Mouse (Mus musculus) forebrain, postnatal 0 days (tissue): ENCODE data around the gene Fam89b. TPM values are rescaled to one million over a fixed set of nuclear protein-coding genes. Genes with fewer than 3 reads are reported as not detected.

Source experiments
- ATAC-seq: fragments of 200-750 bp; cut with Nextera tagmentation; 2 replicates; pipeline ENCODE4 v1.8.0; 2017; ENCODE audit warnings: mild to moderate bottlenecking, moderate library complexity
- DNase-seq: peaks from one replicate; pipeline ENCODE4 v3.0.0-alpha.2; 2015
- H3K27ac ChIP-seq: fragments of 300-500 bp; sonication (generic); 2 replicates; pipeline ENCODE4 v1.5.1; 2014; ENCODE audit warnings: low read depth, mild to moderate bottlenecking, antibody characterized with exemption, low read length, moderate library complexity, mixed read lengths
- H3K27me3 ChIP-seq: fragments of 300-500 bp; sonication (generic); 2 replicates; pipeline ENCODE4 v1.6.1; 2014; ENCODE audit warnings: mild to moderate bottlenecking, low read length, mixed read lengths; ENCODE audit not compliant: insufficient read depth
- H3K36me3 ChIP-seq: fragments of 300-500 bp; sonication (generic); 2 replicates; pipeline ENCODE4 v1.6.1; 2014; ENCODE audit warnings: mild to moderate bottlenecking, moderate library complexity; ENCODE audit not compliant: insufficient read depth
- H3K4me1 ChIP-seq: fragments of 300-500 bp; sonication (generic); 2 replicates; pipeline ENCODE4 v1.6.1; 2014; ENCODE audit warnings: antibody characterized with exemption; ENCODE audit not compliant: insufficient read depth
- H3K4me2 ChIP-seq: fragments of 300-500 bp; sonication (generic); 2 replicates; pipeline ENCODE4 v1.6.1; 2014; ENCODE audit warnings: low read depth, mild to moderate bottlenecking, moderate library complexity
- H3K4me3 ChIP-seq: fragments of 300-500 bp; sonication (generic); 2 replicates; pipeline ENCODE4 v1.5.1; 2014; ENCODE audit warnings: low read depth, low read length, mixed read lengths
- H3K9ac ChIP-seq: fragments of 300-500 bp; sonication (generic); 2 replicates; pipeline ENCODE4 v1.6.1; 2014; ENCODE audit warnings: mild to moderate bottlenecking
- H3K9me3 ChIP-seq: fragments of 300-500 bp; sonication (generic); 2 replicates; pipeline ENCODE4 v1.6.1; 2016; ENCODE audit warnings: low read length
- CTCF ChIP-seq: sonication (generic); IDR thresholded peaks from 2 replicates; pipeline ENCODE4 v1.5.1; 2016; ENCODE audit warnings: antibody characterized with exemption, control low read depth, low read depth
- WGBS: fragments of 180-500 bp; shearing (Covaris S2); extraction: QIAGEN DNeasy Blood & Tissue Kit; methylation state at CpG from one replicate; pipeline ENCODE4 v1.1.7; 2014; 5-methylcytosine and 5-hydroxymethylcytosine counted together
- polyA plus RNA-seq: library from polyadenylated mRNA; unstranded; fragments of >200 nt; fragmentation: Nextera tagmentation; extraction: Ambion mirVana; gene quantifications from 2 replicates; pipeline ENCODE4 v1.2.1, GENCODE M21; 2015
- total RNA-seq: library from RNA; depleted of rRNA; stranded (reverse); fragments of >200 nt; gene quantifications from 2 replicates; pipeline ENCODE4 v1.2.3, GENCODE M21; 2014

Gene Fam89b
- total and polyA plus RNA-seq, 2 experiments from 2014 or later, result 165 to 169 TPM

DNA sequence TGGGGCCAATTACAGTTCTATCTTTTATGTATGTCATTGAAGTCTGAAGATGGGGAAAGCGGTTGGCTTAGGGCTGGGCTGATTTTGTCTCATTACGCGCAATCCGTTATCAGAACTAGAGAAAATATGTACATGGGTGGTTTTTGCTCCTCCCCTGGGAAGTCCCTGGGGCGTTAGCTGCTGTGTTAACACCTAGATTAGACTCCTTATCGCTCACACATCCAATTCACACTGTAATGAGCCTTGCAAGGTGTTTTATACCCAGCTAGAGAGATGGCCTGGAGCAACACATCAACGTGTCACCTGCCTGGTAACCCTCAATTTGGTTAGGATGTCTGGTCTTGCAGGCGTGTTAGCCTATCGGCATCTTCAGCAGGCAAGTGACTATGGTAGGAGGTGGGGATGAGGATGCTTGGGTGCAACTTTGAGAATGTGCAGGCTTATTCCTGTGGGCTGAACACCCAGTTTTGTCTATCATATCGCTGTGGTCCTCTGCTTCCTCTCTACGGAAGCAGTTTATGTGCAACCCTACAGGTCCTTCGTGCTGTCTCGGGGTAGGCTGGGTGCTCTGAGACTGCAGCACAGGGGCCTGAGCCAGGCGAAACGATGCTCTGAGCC lies 2.4 kb downstream of the Fam89b start:
- peak overlapping the region; percentile 99 for H3K9ac ChIP-seq
- no peaks in the 10 kb centered on the region for H3K27me3 ChIP-seq
- H3K4me2 ChIP-seq, result peak overlapping the region; percentile 99
- H3K27ac ChIP-seq, result no peak overlapping the region
- peaks cover 34% of the 10 kb centered on the region for H3K4me1 ChIP-seq
- 73% methylated on average over 15 of the region's 15 CpGs for WGBS
- no peaks in the 10 kb centered on the region for H3K9me3 ChIP-seq
- no peak for TF ChIP-seq CTCF
- H3K4me3 ChIP-seq, result peak overlapping the region; percentile 97
- ATAC-seq (no peak), DNase-seq (no peak)
- H3K36me3 ChIP-seq, result peaks cover 19% of the 10 kb centered on the region

- H3K9ac ChIP-seq, result peak within 1 kb of the TSS; percentile 39
- H3K4me3 ChIP-seq, result peak within 1 kb of the TSS; percentile 29
- no peak within 1 kb of the TSS for H3K27ac ChIP-seq
- H3K9me3 ChIP-seq, result no peaks in the 10 kb centered on the region
- H3K36me3 ChIP-seq, result peaks cover 30% of the 10 kb centered on the region
- TF ChIP-seq CTCF, result no peak
- no peaks in the 10 kb centered on the region for H3K27me3 ChIP-seq
- peak within 1 kb of the TSS; percentile 99 for H3K4me2 ChIP-seq
- DNase-seq (no peak), ATAC-seq (no peak)
- WGBS, result 16% methylated on average over 46 of the region's 49 CpGs
- peaks cover 33% of the 10 kb centered on the region for H3K4me1 ChIP-seq
These were observed 3.5 kb downstream of the Fam89b start, which contains the start of gene Ehbp1l1 for GRCm38 (mm10) chr19:5725767-5726515. TSS of gene Ehbp1l1 (minus strand) at chr19:5726317.

- no peak for DNase-seq
- no peak overlapping the region for H3K4me3 ChIP-seq
- peaks cover 38% of the 10 kb centered on the region for H3K36me3 ChIP-seq
- H3K27ac ChIP-seq, result no peak overlapping the region
- no peak for TF ChIP-seq CTCF
- H3K9ac ChIP-seq, result peak overlapping the region; percentile 22; the same call in 1 of the 2 replicates
- H3K4me2 ChIP-seq, result peak overlapping the region; percentile 99
- no peak for ATAC-seq
- WGBS, result 85% methylated on average over 12 of the region's 12 CpGs
- no peaks in the 10 kb centered on the region for H3K9me3 ChIP-seq
- peaks cover 27% of the 10 kb centered on the region for H3K4me1 ChIP-seq
- H3K27me3 ChIP-seq, result no peaks in the 10 kb centered on the region
These were observed 4.3 kb downstream of the Fam89b start for GRCm38 (mm10) chr19:5725029-5725707.

GRCm38 (mm10) chr19:5724549-5724941 lies 4.9 kb downstream of the Fam89b start:
- H3K4me3 ChIP-seq, result no peak overlapping the region
- 81% methylated on average over 7 of the region's 7 CpGs for WGBS
- H3K27ac ChIP-seq, result no peak overlapping the region
- DNase-seq, result no peak
- peaks cover 20% of the 10 kb centered on the region for H3K4me1 ChIP-seq
- no peak for ATAC-seq
- H3K9ac ChIP-seq, result no peak overlapping the region
- H3K4me2 ChIP-seq, result 0 out of 2 replicates have a peak overlapping the region, but pooled peaks have one; percentile 99
- peaks cover 44% of the 10 kb centered on the region for H3K36me3 ChIP-seq
- no peak for TF ChIP-seq CTCF
- H3K9me3 ChIP-seq, result no peaks in the 10 kb centered on the region
- H3K27me3 ChIP-seq, result no peaks in the 10 kb centered on the region

DNA sequence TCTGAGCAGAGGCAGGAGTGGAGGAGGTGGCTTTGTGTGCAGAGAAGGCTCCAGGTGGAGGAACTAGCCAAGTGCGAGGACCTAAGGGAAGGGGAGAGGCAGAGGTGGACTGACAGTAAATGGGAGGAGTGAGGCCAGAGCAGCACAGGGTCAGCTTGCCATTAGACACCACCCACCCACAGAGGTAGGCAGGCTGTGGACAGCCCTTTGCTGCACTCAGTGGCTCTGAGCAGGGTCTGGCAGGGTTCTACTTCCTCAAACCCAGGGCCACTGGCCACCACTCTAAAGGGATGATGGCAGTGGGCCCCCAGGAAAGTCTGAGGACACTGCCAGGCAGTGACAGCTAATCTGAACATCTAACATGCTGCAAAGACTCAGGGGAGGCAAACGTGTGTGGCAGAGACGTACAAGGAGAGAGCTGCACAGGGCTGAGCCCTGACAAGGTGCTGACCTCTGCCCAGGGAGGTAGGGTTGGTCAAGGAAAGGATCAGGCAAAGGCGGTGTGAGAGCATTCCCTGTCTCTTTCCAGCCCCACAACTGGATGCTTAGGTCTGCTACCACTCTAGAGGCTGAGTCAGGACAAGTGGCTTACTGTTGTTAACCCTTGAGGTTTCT lies 5.4 kb downstream of the Fam89b start:
- no peaks in the 10 kb centered on the region for H3K27me3 ChIP-seq
- no peak for TF ChIP-seq CTCF
- DNase-seq, result no peak
- ATAC-seq, result no peak
- H3K9me3 ChIP-seq, result no peaks in the 10 kb centered on the region
- peaks cover 20% of the 10 kb centered on the region for H3K4me1 ChIP-seq
- no peak overlapping the region for H3K4me3 ChIP-seq
- H3K27ac ChIP-seq, result no peak overlapping the region
- no peak overlapping the region for H3K4me2 ChIP-seq
- 75% methylated on average over 4 of the region's 4 CpGs for WGBS
- no peak overlapping the region for H3K9ac ChIP-seq
- peaks cover 49% of the 10 kb centered on the region for H3K36me3 ChIP-seq

DNA sequence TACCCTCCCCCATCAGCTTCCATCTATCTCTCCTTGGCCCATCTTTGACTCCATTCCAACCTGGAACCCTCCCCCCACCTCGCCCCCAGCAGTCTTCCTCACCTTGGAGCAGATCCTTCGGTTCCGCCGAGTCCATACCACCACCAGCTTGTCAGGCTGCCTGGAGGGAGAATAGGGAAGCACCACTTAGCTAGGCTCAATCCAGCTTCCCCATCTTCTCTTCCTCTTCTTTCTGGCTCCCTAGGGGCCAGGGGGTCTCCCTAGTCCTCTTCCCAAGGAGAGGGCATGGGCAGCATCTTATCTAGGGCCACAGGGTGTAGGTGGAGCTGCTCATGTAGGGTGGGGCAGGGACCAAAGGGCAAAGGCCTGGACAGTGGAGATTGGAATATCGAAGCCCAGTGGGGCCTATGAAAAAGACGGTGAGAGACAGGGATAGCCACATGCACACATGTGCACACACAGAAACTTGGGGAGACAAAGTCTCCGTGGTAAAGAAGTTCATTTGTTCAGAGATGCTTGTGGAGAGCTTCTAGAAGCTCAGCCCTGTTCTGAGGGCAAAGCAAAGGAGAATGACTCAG lies 6.5 kb downstream of the Fam89b start:
- H3K4me3 ChIP-seq, result no peak overlapping the region
- no peak for DNase-seq
- H3K27ac ChIP-seq, result no peak overlapping the region
- H3K4me2 ChIP-seq, result no peak overlapping the region
- H3K4me1 ChIP-seq, result peaks cover 20% of the 10 kb centered on the region
- ATAC-seq, result no peak
- H3K9ac ChIP-seq, result no peak overlapping the region
- TF ChIP-seq CTCF, result no peak
- peaks cover 55% of the 10 kb centered on the region for H3K36me3 ChIP-seq
- WGBS, result 92% methylated on average over 7 of the region's 7 CpGs
- H3K9me3 ChIP-seq, result no peaks in the 10 kb centered on the region
- no peaks in the 10 kb centered on the region for H3K27me3 ChIP-seq
